Mouse (Mus musculus) embryonic stem cell, embryonic (primary cell): Measurements from ENCODE around the gene Ccdc159.

Experiments
- CTCF ChIA-PET, 4 experiments: fragments of 300-600 bp in 2 of 4; fragments of 350-600 bp in 2 of 4; sonication (Branson Sonifier 250); formaldehyde crosslinking; loops; one replicate each; lab custom pipeline; 2022; ENCODE audit warnings: inconsistent platforms in 2 of 4; lab: Charles Lee
- POLR2A ChIA-PET, 4 experiments: fragments of 300-600 bp in 2 of 4; fragments of 350-600 bp in 2 of 4; sonication (Branson Sonifier 250); formaldehyde crosslinking; loops; one replicate each; lab custom pipeline; 2022; ENCODE audit warnings: antibody characterized with exemption in 4 of 4, inconsistent platforms in 1 of 4; lab: Charles Lee

Ccdc159 gene

GRCm38 (mm10) chr9:21963417-21963816 lies 36.1 kb downstream of the Ccdc159 start, which contains the start of gene Epor:
Gene Epor (minus strand): TSS chr9:21963506.
- POLR2A ChIA-PET: interaction anchor here in 3 of 4 experiments (0.6 to 2.3 kb wide), 14 partner anchors 9 to 353 kb away, joined by 3 to 7 read pairs (median 3); partner anchors contain the start of genes Ldlr (in 1 of the 3) and Pigyl (in 1 of the 3)
- CTCF ChIA-PET: interaction anchor here in 3 of 4 experiments (0.6 to 3.9 kb wide), 6 partner anchors 36 to 193 kb away, joined by 3 to 14 read pairs (median 4); partner anchors contain the start of genes Ccdc159 (in 1 of the 3) and Tmem205 (in 1 of the 3)

GRCm38 (mm10) chr9:21968883-21969282 lies 41.6 kb downstream of the Ccdc159 start:
- CTCF ChIA-PET: no interaction called here
- POLR2A ChIA-PET: interaction anchor here in 1 of 4 experiments (0.5 to 1.1 kb wide), 2 partner anchors 56 to 107 kb away, joined by 3 read pairs; no protein-coding TSS in a partner anchor

GRCm38 (mm10) chr9:21969304-21969703 lies 42.0 kb downstream of the Ccdc159 start:
- ChIA-PET CTCF (no interaction called here), POLR2A (interaction anchor here in 1 of 4 experiments (1.1 kb wide), 1 partner anchor 55 kb away, joined by 3 read pairs; no protein-coding TSS in a partner anchor)

- CTCF ChIA-PET: interaction anchor here in 2 of 4 experiments (0.6 to 1.7 kb wide), 3 partner anchors 78 to 179 kb away, joined by 3 to 7 read pairs (median 5); no protein-coding TSS in a partner anchor
- POLR2A ChIA-PET: interaction anchor here in 2 of 4 experiments (0.8 to 2.0 kb wide), 14 partner anchors 9 to 109 kb away, joined by 3 to 6 read pairs (median 4); partner anchors contain the start of genes Elavl3 (in 2 of the 2), Epor (in 2 of the 2), Ecsit (in 1 of the 2) and Gm49318 (in 1 of the 2)
Measured at GRCm38 (mm10) chr9:21976626-21977175, 49.4 kb downstream of the Ccdc159 start.

GRCm38 (mm10) chr9:21977331-21977730 lies 50.1 kb downstream of the Ccdc159 start:
- POLR2A ChIA-PET: interaction anchor here in 2 of 4 experiments (0.8 to 2.0 kb wide), 7 partner anchors 14 to 108 kb away, joined by 3 to 6 read pairs (median 4); partner anchors contain the start of genes Elavl3 (in 2 of the 2), Epor (in 2 of the 2) and Ecsit (in 1 of the 2)
- CTCF ChIA-PET: interaction anchor here in 1 of 4 experiments (1.7 kb wide), 1 partner anchor 77 kb away, joined by 7 read pairs; no protein-coding TSS in a partner anchor

- POLR2A ChIA-PET: interaction anchor here in 2 of 4 experiments (0.7 to 3.7 kb wide), 6 partner anchors 13 to 210 kb away, joined by 3 to 21 read pairs (median 4); partner anchors contain the start of gene Zfp872 (in 1 of the 2)
- CTCF ChIA-PET: interaction anchor here in 3 of 4 experiments (0.6 to 2.6 kb wide), 11 partner anchors 14 to 178 kb away, joined by 3 to 18 read pairs (median 4); partner anchors contain the start of gene Pigyl (in 1 of the 3)
Measured at GRCm38 (mm10) chr9:21977972-21978371, 50.7 kb downstream of the Ccdc159 start.

DNA sequence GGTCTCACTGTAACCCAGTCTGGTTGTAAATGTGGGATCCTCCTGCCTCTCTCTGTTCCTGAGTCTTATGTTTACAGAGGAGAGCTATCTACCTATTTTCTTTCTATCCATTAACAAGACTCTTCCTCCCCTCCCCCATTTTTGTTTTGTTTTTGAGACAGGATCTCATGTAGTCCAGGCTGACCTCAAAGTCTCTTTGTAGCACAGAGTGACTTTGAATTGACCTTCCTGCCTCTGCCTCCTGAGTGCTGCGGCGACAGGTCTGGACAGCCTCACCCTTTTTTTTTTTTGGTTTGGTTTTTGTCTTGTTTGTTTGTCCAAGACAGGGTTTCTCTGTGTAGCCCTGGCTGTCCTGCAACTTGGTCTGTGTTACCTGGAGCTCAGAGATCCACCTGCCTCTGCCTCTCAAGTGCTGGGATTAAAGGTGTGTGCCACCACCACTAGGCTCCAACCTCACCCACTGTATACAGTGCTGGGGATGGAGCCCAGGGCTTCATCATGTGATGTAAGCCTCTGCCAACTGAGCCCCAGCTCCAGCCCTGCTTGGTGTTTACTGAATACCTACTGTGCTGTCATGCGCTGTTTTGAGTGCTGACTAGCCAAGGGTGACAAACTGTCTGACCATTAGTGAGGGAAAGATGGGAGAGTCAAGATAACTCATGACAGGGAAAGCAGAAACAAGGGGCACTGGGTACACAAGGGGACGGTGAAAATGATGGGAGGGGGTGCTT lies 51.3 kb downstream of the Ccdc159 start:
- ChIA-PET CTCF (interaction anchor here (0.5 to 2.6 kb wide), 17 partner anchors 13 to 209 kb away, joined by 3 to 18 read pairs (median 4); partner anchors contain the start of genes Pigyl (in 1 of the 4) and Zfp872 (in 1 of the 4)), POLR2A (interaction anchor here (0.5 to 3.7 kb wide), 15 partner anchors 10 to 218 kb away, joined by 3 to 21 read pairs (median 4); partner anchors contain the start of genes Cnn1 (in 1 of the 4), Gm49318 (in 1 of the 4), Zfp653 (in 1 of the 4) and Zfp872 (in 1 of the 4))

GRCm38 (mm10) chr9:21983911-21984310 lies 56.6 kb downstream of the Ccdc159 start:
- ChIA-PET POLR2A (interaction anchor here in 3 of 4 experiments (0.7 to 1.6 kb wide), 6 partner anchors 19 to 438 kb away, joined by 3 to 5 read pairs (median 3); partner anchors contain the start of gene Elavl3 (in 1 of the 3)), CTCF (interaction anchor here in 1 of 4 experiments (1.0 kb wide), 1 partner anchor 12 kb away, joined by 6 read pairs; no protein-coding TSS in a partner anchor)
